Mouse (Mus musculus): ENCODE results near the gene Plekhg3. TPM values are rescaled to one million over a fixed set of nuclear protein-coding genes. Genes with fewer than 3 reads are reported as not detected.

The Plekhg3 gene
- polyA plus RNA-seq, 1 experiment from 2014 or later, result 8.8 TPM

GRCm38 (mm10) chr12:76612621-76613020 is 81.9 kb downstream of the Plekhg3 start:
- H3K4me1 ChIP-seq (ENCODE audit: control insufficient read depth, insufficient read depth, low read length), result peaks cover 3% of the 10 kb centered on the region; the same call in 1 of the 2 replicates
- H3K9me3 ChIP-seq (ENCODE audit: control insufficient read depth, low read length), result no peaks in the 10 kb centered on the region
- WGBS, result 79% methylated on average over 12 of the region's 12 CpGs
- ATAC-seq, result no peak
- H3K4me3 ChIP-seq (ENCODE audit: low read length), result no peak overlapping the region
- H3K27me3 ChIP-seq (replicated peaks; ENCODE audit: control insufficient read depth, insufficient read depth, low read length), result no peaks in the 10 kb centered on the region
- H3K9ac ChIP-seq (ENCODE audit: low read depth, low read length), result no peak overlapping the region
- no peak overlapping the region for H3K4me2 ChIP-seq (ENCODE audit: low read depth, low read length)
- no peak overlapping the region for H3K27ac ChIP-seq (ENCODE audit: low read length)
- no peaks in the 10 kb centered on the region for H3K36me3 ChIP-seq (ENCODE audit: control insufficient read depth, insufficient read depth, low read length)

GRCm38 (mm10) chr12:76614868-76615579 is 84.3 kb downstream of the Plekhg3 start:
- no peak overlapping the region for H3K4me3 ChIP-seq (ENCODE audit: low read length)
- no peaks in the 10 kb centered on the region for H3K36me3 ChIP-seq (ENCODE audit: control insufficient read depth, insufficient read depth, low read length)
- H3K27ac ChIP-seq (ENCODE audit: low read length), result 0 out of 2 replicates have a peak overlapping the region, but pooled peaks have one; percentile 3
- H3K4me2 ChIP-seq (ENCODE audit: low read depth, low read length), result no peak overlapping the region
- H3K27me3 ChIP-seq (replicated peaks; ENCODE audit: control insufficient read depth, insufficient read depth, low read length), result no peaks in the 10 kb centered on the region
- ATAC-seq, result no peak
- H3K9ac ChIP-seq (ENCODE audit: low read depth, low read length), result no peak overlapping the region
- H3K4me1 ChIP-seq (ENCODE audit: control insufficient read depth, insufficient read depth, low read length), result peaks cover 3% of the 10 kb centered on the region; the same call in 1 of the 2 replicates
- 55% methylated on average over 12 of the region's 12 CpGs for WGBS
- H3K9me3 ChIP-seq (ENCODE audit: control insufficient read depth, low read length), result no peaks in the 10 kb centered on the region

- 75% methylated on average over 4 of the region's 4 CpGs for WGBS
- H3K9ac ChIP-seq (ENCODE audit: low read depth, low read length), result no peak overlapping the region
- H3K36me3 ChIP-seq (ENCODE audit: control insufficient read depth, insufficient read depth, low read length), result no peaks in the 10 kb centered on the region
- no peak overlapping the region for H3K27ac ChIP-seq (ENCODE audit: low read length)
- no peaks in the 10 kb centered on the region for H3K9me3 ChIP-seq (ENCODE audit: control insufficient read depth, low read length)
- H3K4me2 ChIP-seq (ENCODE audit: low read depth, low read length), result no peak overlapping the region
- peaks cover 3% of the 10 kb centered on the region; the same call in 1 of the 2 replicates for H3K4me1 ChIP-seq (ENCODE audit: control insufficient read depth, insufficient read depth, low read length)
- ATAC-seq, result no peak
- no peaks in the 10 kb centered on the region for H3K27me3 ChIP-seq (replicated peaks; ENCODE audit: control insufficient read depth, insufficient read depth, low read length)
- no peak overlapping the region for H3K4me3 ChIP-seq (ENCODE audit: low read length)
Measured at GRCm38 (mm10) chr12:76615580-76615937, 84.9 kb downstream of the Plekhg3 start.

GRCm38 (mm10) chr12:76618175-76618574 is 87.5 kb downstream of the Plekhg3 start:
- no peaks in the 10 kb centered on the region for H3K36me3 ChIP-seq (ENCODE audit: control insufficient read depth, insufficient read depth, low read length)
- H3K4me1 ChIP-seq (ENCODE audit: control insufficient read depth, insufficient read depth, low read length), result peaks cover 3% of the 10 kb centered on the region; the same call in 1 of the 2 replicates
- no peaks in the 10 kb centered on the region for H3K27me3 ChIP-seq (replicated peaks; ENCODE audit: control insufficient read depth, insufficient read depth, low read length)
- no peak overlapping the region for H3K4me3 ChIP-seq (ENCODE audit: low read length)
- no peak overlapping the region for H3K27ac ChIP-seq (ENCODE audit: low read length)
- H3K9me3 ChIP-seq (ENCODE audit: control insufficient read depth, low read length), result no peaks in the 10 kb centered on the region
- 82% methylated on average over 4 of the region's 4 CpGs for WGBS
- ATAC-seq, result no peak
- H3K4me2 ChIP-seq (ENCODE audit: low read depth, low read length), result no peak overlapping the region
- no peak overlapping the region for H3K9ac ChIP-seq (ENCODE audit: low read depth, low read length)

GRCm38 (mm10) chr12:76619847-76620246 is 89.2 kb downstream of the Plekhg3 start:
- H3K9me3 ChIP-seq (ENCODE audit: control insufficient read depth, low read length), result no peaks in the 10 kb centered on the region
- H3K4me2 ChIP-seq (ENCODE audit: low read depth, low read length), result no peak overlapping the region
- no peak for ATAC-seq
- H3K27me3 ChIP-seq (replicated peaks; ENCODE audit: control insufficient read depth, insufficient read depth, low read length), result no peaks in the 10 kb centered on the region
- no peaks in the 10 kb centered on the region for H3K36me3 ChIP-seq (ENCODE audit: control insufficient read depth, insufficient read depth, low read length)
- 56% methylated on average over 5 of the region's 5 CpGs for WGBS
- no peak overlapping the region for H3K27ac ChIP-seq (ENCODE audit: low read length)
- peaks cover 3% of the 10 kb centered on the region; the same call in 1 of the 2 replicates for H3K4me1 ChIP-seq (ENCODE audit: control insufficient read depth, insufficient read depth, low read length)
- H3K4me3 ChIP-seq (ENCODE audit: low read length), result no peak overlapping the region
- H3K9ac ChIP-seq (ENCODE audit: low read depth, low read length), result no peak overlapping the region

GRCm38 (mm10) chr12:76623374-76623773 is 92.7 kb downstream of the Plekhg3 start:
- no peaks in the 10 kb centered on the region for H3K9me3 ChIP-seq (ENCODE audit: control insufficient read depth, low read length)
- H3K4me3 ChIP-seq (ENCODE audit: low read length), result no peak overlapping the region
- no peak overlapping the region for H3K9ac ChIP-seq (ENCODE audit: low read depth, low read length)
- no peaks in the 10 kb centered on the region for H3K27me3 ChIP-seq (replicated peaks; ENCODE audit: control insufficient read depth, insufficient read depth, low read length)
- no peaks in the 10 kb centered on the region for H3K36me3 ChIP-seq (ENCODE audit: control insufficient read depth, insufficient read depth, low read length)
- 78% methylated on average over 6 of the region's 6 CpGs for WGBS
- ATAC-seq, result no peak
- H3K4me2 ChIP-seq (ENCODE audit: low read depth, low read length), result no peak overlapping the region
- no peak overlapping the region for H3K27ac ChIP-seq (ENCODE audit: low read length)
- H3K4me1 ChIP-seq (ENCODE audit: control insufficient read depth, insufficient read depth, low read length), result no peaks in the 10 kb centered on the region; the same call in 1 of the 2 replicates

Small RNA genes lying within 50 kb of the gene (microRNA-seq; reads per million reads assigned to microRNA genes)
- gene Mir5135, result 1.1 reads per million

Other genes starting within 250 kb of the Plekhg3 start
- 2.6 and 2.8 TPM in 2 replicates for gene Akap5, start 206.0 kb upstream of the Plekhg3 start, polyA plus RNA-seq (2015; fragmentation: Nextera tagmentation; extraction: Ambion mirVana)
- gene Zbtb25, start 161.3 kb upstream of the Plekhg3 start, polyA plus RNA-seq (2015; fragmentation: Nextera tagmentation; extraction: Ambion mirVana), result 8.8 and 9.4 TPM in 2 replicates
- 5.4 and 5.6 TPM in 2 replicates for gene Zbtb1, start 160.6 kb upstream of the Plekhg3 start, polyA plus RNA-seq (2015; fragmentation: Nextera tagmentation; extraction: Ambion mirVana)
- 11.6 and 12.5 TPM in 2 replicates for gene Hspa2, start 126.7 kb upstream of the Plekhg3 start, polyA plus RNA-seq (2015; fragmentation: Nextera tagmentation; extraction: Ambion mirVana)
- gene Ppp1r36, start 113.4 kb upstream of the Plekhg3 start, polyA plus RNA-seq (2015; fragmentation: Nextera tagmentation; extraction: Ambion mirVana), result 0.99 and 1.5 TPM in 2 replicates
- gene Sptb, start 179.7 kb downstream of the Plekhg3 start, polyA plus RNA-seq (2015; fragmentation: Nextera tagmentation; extraction: Ambion mirVana), result 0.98 and 1.2 TPM in 2 replicates
- 121 and 130 TPM in 2 replicates for gene Churc1, start 234.6 kb downstream of the Plekhg3 start, polyA plus RNA-seq (2015; fragmentation: Nextera tagmentation; extraction: Ambion mirVana)
- gene Fntb, start 234.7 kb downstream of the Plekhg3 start, polyA plus RNA-seq (2015; fragmentation: Nextera tagmentation; extraction: Ambion mirVana), result 27.9 and 29.5 TPM in 2 replicates